Mouse (Mus musculus): ENCODE data around the gene Vamp5.

Vamp5 gene

DNA sequence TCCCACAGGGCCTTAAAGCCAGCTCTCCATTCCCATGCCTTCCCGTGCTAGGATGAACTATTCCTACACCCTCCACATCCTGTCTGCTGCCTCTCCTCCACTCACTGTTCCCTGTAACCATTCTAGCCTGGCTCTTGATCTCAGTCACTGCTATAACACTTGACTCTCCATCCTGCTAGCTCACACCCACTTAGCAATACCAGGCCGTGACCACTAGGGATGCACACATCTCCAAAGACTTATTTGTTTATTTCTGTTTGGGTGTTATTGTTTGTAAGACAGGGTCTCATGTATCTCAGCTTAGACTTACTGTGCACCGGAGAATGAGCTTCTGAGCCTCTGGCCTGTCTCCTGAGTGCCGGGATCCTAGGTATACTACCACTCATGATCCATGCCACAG lies 10.7 kb downstream of the Vamp5 start:
- in situ Hi-C loops (cut with MboI; ENCODE audit: unreplicated experiment in 2 of 2) = loop anchor here in 1 of 2 experiments (5.0 kb wide), 1 partner anchor 38 kb away; no protein-coding TSS in a partner anchor

DNA sequence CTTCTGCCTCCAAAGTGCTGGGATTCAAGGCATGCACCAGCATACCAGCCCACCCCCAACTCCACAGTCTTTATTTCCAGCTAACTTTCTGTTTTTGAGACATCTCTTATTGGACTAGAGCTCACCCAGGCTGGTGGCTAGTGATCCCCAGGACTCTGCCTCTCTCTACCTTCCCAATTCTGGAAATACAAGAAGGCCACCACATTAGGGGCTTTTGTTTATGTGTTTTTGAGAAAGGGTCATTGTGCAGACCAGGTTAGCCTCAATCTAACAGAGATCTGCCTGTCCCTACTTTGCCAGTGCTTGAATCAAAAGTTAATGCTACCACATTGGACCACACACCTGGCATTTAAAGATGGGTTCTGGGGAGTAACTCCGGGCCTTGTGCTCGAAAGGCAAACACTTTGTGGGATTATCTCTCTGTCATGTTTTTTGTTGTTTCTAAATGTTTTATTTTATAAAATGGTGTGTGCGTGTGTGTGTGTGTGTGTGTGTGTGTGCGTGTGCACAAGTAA lies 12.8 kb downstream of the Vamp5 start:
- in situ Hi-C loops (cut with MboI; ENCODE audit: unreplicated experiment in 2 of 2) = loop anchor here in 1 of 2 experiments (5.0 kb wide), 1 partner anchor 40 kb away; no protein-coding TSS in a partner anchor

DNA sequence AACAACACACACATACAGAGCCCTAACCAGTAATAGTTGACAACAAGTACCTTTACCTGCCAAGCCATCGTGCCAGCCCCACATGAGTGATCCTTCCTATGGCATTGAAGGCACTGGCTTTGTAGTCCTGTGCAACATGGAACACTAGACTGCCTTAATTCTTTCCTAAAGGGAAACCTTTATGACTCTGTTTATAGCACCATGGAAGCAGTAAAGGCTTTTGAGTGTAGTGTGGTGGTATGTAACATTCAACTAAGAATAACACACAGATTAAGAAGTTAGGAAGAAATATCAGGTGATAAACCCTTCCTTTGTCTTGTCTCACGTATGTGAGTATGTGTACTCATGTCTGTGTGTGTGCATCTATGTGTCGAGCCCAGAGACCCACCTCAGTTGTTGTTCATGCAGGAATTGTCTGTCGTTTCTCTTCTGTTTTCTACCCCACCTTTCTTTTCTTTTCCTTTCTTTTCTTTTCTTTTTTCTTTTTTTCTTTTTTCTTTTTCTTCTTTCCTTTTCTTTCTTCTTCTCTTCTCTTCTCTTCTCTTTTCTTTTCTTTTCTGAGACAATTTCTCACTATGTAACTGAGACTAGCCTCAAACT lies 13.3 kb downstream of the Vamp5 start, which contains the start of gene Rnf181:
TSS of gene Rnf181 (minus strand) at position 113 of the 600 bp plus-strand sequence.
- in situ Hi-C loops (cut with MboI; ENCODE audit: unreplicated experiment in 2 of 2) = loop anchor here in 1 of 2 experiments (5.0 kb wide), 1 partner anchor 40 kb away; no protein-coding TSS in a partner anchor

DNA sequence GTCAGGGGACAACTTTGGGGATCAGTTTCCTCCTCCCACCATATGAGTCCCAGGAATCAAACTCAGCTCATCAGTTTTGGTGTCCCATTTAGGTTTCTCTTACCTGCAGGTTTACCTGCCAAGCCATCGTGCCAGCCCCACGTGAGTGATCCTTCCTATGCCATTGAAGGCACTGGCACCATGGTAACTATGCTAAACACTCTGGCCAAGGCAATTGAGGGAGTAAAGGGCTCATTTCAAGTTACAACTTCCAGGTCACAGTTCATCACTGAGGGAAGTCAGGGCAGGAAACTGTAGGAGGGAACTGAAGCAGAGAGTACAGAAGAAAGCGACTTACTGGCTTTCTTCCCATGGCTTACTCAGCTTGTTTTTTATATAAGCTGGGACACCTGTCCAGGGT lies 14.0 kb downstream of the Vamp5 start:
- in situ Hi-C loops (cut with MboI; ENCODE audit: unreplicated experiment in 2 of 2) = loop anchor here in 1 of 2 experiments (5.0 kb wide), 1 partner anchor 41 kb away; no protein-coding TSS in a partner anchor

DNA sequence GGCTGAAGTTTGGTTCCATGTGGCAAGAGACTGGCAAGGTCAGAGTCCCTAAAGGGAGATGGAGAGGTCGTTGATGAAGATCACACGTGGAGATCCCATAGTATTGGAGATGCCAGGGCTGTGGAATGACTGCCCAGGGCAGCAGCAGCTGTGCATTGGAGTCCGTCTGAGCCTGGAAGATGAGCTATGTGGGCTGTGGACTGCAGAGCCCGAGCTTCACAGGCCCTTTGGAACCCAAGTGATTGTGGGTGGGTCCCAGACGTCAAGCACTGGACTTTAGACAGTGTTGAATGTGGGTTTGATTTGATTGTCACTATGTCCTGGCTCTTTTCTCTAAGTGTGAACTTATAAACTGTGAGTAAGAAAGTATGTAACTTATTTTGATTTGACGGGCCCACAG lies 15.3 kb downstream of the Vamp5 start:
- in situ Hi-C loops (cut with MboI; ENCODE audit: unreplicated experiment in 2 of 2) = loop anchor here in 1 of 2 experiments (5.0 kb wide), 1 partner anchor 42 kb away; no protein-coding TSS in a partner anchor

DNA sequence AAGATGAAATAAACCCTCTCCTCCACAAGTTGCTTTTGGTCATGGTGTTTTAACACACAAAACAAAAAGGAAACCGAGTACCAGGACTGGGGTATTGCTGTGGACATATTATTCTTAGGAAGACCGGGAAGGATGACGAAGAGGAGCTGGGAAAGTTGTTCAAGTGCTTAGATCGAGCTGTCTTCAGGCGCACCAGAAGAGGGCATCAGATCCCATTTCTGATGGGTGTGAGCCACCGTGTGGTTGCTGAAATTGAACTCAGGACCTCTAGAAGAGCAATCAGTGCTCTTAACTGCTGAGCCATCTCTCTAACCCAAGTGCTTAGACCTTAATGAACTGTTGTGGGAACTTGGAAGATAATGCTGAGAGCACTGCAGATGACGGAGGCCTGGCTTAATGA lies 16.3 kb downstream of the Vamp5 start:
- in situ Hi-C loops (cut with MboI; ENCODE audit: unreplicated experiment in 2 of 2) = no loop called here

DNA sequence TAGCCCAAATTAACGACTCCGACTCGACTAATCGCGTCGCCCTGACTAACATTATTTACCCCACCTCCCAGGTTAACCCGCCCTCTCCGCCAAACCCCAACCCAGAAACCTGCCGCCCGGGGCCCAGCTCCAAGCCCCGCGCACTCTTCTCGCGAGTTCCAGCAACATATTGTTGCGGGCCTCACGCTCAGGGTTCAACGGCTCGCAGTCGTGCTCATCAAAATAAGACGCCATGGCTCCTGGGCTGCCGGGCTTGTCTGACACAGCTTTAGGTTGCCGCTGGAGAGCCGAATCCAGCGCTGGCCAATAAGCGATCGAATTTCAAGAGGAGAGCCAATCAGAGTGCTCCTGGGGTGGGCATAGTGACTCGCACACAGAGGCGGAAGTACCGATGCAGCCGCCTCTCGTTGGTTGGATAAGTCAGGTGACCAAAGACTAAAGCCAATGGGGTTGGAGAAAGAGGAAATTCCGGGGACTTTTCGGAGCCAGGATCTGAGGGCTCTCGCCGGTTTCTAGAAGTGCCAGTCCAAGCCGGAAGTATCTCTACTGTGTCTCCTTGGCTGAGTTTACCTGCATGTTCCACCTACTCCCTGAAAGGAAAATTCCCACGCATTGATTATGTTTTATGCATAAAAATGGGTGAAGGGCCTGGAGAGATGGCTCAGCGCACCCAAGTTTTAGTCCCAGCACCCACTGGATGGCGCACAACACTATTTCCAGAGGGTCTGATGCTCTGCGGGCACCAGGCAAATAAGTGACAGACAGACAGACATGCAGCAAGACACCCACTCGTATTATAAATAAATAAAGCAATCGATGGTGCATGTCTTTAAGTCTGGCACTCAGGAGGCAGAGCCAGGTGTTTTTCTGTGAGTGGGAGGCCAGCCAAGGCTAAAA lies 17.9 kb downstream of the Vamp5 start:
- in situ Hi-C loops (cut with MboI; ENCODE audit: unreplicated experiment in 2 of 2) = no loop called here

DNA sequence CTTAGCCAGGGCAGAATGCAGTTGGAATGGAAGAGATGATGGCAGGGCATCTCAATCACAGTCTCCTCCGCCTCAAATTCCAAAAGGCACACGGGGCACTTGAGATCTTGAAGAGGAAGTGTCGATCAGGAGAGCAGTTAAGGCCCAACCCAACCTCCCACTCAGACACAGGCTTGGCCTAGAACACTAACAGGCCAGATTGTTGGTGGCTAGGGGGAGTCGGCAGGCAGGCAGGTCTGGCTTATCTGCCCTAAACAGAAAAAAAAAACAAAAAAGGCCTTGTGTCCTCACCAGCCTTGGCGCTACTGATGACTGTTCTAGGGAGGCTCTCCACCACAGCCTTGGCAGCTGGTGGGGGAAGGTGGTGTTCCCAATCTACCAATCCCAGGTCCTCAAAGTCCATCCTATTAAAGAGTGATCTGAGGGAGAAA lies 19.1 kb downstream of the Vamp5 start:
- in situ Hi-C loops (cut with MboI; ENCODE audit: unreplicated experiment in 2 of 2) = no loop called here

DNA sequence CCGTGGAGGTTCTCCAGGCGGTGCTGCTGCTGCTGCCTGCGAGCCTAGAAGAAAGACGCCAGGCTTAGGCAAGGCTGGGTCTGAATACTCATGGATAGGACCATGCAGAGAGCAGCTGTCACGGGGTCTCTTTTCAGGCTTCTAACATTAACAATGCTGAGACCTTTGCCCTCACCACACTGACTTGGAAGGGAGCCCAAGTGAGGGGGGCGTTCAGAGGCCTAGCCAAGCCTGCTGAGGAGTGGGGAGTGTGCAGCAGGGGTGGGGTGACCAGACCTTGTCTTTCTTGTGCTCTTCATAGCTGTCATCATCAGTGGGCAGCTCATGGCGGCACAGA lies 19.7 kb downstream of the Vamp5 start:
- in situ Hi-C loops (cut with MboI; ENCODE audit: unreplicated experiment in 2 of 2) = no loop called here

DNA sequence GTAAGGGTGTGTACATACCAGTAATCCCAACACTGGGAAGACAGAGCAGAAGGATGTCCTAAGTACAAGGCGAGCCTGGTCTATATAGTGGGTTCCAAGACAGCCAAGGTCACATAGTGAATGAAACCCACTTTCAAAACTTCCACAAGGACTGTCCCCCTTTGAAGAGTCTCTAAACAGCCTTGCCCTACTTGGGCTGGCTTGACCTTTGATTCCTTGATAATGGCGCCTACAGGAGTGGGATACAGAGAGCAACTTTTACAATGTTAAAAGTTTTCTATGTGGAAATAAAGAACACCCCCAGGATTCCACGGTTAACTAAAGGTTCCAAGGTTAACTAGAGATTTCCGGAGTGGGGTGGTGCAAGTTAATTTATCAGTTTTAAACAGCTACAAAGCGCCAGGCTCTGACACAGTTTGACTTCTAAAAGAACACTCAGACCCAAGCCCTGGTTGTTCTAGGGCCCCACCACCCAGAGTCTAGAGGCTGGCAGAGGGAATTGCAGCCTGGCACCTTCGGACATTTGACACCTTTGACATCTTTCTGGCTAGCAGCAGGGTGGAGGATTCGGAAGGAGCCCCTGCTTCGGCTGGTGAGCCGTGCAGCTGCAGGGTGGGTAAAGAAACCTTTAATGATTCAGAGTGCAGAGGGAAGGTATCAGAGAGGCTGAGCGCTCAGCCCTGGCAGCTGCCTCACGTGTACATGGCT lies 20.2 kb downstream of the Vamp5 start:
- in situ Hi-C loops (cut with MboI; ENCODE audit: unreplicated experiment in 2 of 2) = no loop called here

DNA sequence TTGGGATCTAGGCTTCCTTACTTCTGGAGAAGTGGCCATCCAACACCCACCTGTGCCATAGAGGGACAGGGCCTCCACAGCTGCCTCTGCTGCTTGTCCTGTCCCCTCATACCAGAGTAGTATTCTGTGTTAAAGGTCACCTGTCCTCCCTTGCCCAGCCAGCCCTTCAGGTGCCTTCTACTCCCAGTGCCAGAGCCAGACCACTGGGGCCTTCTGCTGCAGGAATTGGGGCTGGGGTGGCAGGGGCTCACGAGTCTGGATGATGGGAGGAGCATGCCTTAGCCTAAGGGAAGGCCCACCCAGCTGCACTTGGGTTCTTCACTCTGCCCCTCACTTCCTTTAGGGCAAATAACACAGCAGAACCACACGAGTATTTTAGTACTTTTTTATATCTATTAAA lies 20.9 kb downstream of the Vamp5 start:
- in situ Hi-C loops (cut with MboI; ENCODE audit: unreplicated experiment in 2 of 2) = no loop called here

DNA sequence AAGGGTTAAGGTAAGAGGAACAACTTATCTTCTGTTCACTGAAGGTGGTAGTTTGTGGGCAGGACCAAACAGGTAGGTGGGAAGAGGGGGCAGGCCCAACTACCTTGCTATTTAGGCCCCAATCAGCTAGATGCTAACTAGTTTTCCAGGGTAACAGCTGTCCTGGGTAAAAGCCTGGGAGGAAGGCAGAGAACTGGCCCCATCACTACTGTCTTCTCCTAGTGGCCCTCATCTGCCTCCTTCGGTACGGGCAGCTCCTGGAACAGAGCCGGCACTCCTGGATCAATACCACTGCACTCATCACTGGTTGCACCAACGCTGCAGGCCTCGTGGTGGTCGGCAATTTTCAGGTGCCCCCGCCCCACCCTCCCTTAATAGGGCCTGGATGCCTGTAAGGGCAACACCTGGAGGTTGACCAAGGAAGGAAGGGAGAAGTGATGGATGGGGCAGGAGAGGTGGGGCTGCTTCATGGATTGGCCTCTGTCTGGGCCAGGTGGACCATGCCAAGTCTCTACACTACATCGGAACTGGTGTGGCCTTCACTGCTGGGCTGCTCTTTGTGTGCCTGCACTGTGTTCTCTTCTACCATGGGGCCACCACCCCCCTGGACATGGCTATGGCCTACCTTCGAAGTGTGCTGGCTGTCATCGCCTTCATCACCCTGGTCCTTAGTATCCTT lies 22.0 kb downstream of the Vamp5 start:
- in situ Hi-C loops (cut with MboI; ENCODE audit: unreplicated experiment in 2 of 2) = no loop called here

DNA sequence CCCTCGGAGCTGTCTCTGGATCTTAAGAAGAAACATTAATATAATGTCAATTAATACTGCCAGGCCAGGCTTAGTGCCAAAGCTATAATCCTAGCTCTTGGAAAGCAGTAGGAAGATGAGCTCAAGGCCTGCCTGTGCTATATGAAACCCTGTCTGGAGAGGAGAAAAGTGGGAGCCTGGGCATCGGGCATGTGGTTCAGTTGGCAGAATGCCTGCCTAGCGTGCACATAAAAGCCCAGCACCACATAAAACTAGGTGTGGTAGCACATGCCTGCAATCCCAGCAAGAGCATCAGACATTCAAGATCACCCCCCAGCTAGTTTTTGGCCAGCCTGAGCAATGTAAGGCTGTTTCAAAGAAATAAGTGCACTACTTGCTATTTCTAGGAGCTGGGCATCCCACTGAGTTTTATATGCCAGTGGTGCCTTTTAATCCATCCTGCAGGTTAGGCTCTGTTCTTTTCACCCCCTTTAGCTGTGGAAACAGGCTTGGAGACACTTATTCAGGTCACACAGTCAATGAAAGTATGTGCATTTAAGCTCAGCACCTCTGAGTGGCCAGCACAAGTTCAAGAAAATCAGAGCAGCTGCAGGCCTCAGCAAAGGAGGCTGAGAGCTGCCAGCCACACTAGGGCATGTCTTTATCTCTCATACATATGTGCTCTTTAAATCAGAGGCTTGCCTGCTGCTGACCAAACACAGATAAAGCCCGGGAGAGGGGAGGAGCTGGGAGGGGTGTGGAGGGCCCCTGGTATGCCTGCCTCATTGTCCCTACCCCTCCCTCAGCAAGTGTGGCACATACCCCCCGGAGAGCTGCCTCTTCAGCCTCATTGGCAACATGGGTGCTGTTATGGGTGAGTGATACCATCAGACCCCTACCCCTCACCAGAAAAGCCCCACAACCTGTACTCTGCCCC lies 22.8 kb downstream of the Vamp5 start:
- in situ Hi-C loops (cut with MboI; ENCODE audit: unreplicated experiment in 2 of 2) = no loop called here

DNA sequence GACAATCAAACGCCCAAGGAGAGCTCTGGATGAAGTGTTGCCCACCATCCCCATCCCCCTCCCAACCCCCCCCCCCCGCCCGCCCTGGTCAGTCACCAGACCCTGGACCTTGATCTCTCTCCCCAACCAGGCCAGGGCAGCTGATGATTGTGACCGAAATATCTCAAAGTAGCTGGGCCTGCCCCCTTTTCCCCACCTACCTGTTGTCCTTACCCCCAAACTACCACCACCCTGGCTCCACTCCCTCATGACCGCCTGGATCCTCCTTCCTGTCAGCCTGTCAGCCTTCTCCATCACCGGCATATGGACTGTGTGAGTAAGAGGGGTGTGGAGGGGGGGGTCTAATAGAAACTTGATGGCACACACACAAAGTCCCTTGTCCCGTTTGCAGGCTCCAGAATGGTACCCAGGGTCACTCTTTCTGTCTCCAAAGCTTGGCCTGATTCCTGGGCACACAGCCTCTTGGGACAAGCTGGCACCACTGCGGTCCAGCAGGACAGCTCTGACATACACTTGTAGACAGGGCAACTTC lies 24.2 kb downstream of the Vamp5 start:
- in situ Hi-C loops (cut with MboI; ENCODE audit: unreplicated experiment in 2 of 2) = no loop called here

DNA sequence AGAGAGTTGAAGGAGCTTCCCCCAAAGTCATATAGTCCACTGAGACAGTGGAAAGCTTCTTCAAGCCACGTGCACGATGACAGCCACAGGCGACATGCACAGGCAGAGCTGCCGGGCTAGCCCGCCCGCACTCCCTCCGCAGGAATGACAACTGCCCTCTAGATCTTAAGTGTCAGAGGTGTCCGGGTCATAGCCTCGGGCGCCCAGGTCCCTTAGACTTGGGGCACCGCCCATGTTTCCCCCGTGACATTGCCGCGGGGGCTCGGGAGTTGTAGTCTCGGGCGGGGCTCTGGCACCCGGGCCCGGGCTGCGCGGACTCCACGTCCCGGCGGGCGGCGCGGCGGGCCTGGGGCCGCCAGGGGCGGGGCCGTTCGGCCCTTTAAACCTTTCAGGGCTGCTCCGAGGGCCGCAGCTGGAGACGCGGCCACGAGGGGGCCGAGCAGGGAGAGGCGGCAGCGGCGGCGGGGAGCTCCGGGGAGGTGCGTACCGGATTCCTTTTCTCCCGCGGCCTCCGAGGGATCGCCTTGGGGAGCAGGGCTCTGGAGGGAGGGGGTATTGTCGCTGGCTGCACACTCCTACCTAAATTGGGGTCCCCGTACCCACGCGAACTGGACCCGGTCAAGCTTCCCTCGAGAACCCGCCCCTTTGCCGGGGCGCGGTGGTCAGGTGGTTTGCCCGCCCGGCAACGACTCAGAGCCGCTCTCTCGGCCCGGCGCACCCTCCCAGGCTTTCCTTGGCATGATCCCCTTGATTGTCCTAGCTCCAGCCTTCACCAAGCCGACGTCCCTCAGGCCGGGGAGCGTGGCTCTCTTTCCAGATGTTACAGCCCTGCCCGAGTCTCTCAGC lies 25.0 kb downstream of the Vamp5 start, which contains the start of gene Tmem150a:
TSS of gene Tmem150a (plus strand) at position 382 of the 846 bp plus-strand sequence.
- in situ Hi-C loops (cut with MboI; ENCODE audit: unreplicated experiment in 2 of 2) = no loop called here

DNA sequence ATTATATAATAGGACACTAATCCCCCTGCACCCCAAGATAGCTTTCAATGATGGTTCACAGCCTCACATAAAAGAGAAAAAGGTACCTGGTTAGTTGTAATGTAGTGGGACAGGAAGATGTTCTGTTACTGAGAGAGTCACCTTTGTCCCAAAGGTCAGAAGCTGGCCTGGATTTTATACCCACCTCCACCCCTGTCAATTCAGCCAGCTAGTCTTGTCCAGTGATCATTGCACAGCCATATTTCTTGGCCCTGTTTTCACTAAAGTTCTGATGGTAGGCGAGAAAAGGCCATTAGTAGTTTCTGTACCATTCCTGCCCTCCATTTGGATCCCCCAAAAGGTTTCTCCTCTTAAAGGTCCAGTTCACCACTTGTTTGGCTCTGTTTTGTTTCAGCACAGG lies 26.2 kb downstream of the Vamp5 start:
- in situ Hi-C loops (cut with MboI; ENCODE audit: unreplicated experiment in 2 of 2) = no loop called here

DNA sequence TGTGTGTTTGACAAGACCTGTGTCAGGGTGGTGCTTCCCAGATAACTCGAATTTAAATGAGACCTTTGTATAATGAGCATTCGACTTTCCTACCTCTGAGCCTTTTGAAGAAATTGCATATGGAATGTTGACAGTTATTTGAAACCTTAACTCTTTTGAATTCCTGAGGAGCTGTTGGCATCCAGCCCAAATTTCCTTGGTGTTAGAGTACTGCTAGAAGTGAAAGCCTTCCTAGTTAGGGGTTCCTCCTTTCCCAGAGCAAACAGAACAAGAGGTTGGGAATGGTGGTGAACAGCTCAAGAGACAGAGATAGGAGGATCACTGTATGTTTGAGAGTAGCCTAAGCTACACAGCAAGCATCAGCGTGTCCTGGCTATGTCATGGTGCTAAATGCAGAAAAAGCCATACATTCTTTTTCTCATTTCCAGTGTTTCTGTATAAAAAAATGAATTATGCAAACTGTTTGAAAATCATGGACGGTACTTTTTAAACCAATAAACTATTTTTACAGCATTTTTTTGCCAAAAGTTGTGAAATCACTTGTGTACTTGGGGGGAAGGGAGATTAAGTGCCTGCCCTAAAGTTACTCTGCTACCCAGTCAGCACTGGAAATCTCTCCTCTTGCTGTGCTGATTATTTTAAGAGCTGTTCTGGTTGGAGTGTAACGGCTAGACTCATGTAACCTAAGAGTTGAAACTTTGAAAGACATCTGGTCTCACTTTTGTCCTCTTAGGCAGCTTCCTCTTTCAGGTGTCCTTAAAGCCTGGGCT lies 27.4 kb downstream of the Vamp5 start:
- in situ Hi-C loops (cut with MboI; ENCODE audit: unreplicated experiment in 2 of 2) = no loop called here
